Mouse (Mus musculus) neural tube, embryonic 11.5 days (tissue): Measurements from ENCODE around the gene Fam110c. TPM values are rescaled to one million over a fixed set of nuclear protein-coding genes. Genes with fewer than 3 reads are reported as not detected.

Source experiments
- ATAC-seq: fragments of 200-750 bp; cut with Nextera tagmentation; 2 replicates; pipeline ENCODE4 v1.8.0; 2017; ENCODE audit warnings: moderate number of reproducible peaks, mild to moderate bottlenecking, moderate TSS enrichment, moderate library complexity; ENCODE audit not compliant: insufficient read depth, low FRiP score, low TSS enrichment
- DNase-seq: peaks from one replicate; pipeline ENCODE4 v3.0.0-alpha.2; 2015; ENCODE audit warnings: low spot score
- H3K27ac ChIP-seq: fragments of 300-500 bp; sonication (generic); 2 replicates; pipeline ENCODE4 v1.5.1; 2014; ENCODE audit warnings: low read depth, mild to moderate bottlenecking, low read length
- H3K27me3 ChIP-seq: fragments of 300-500 bp; sonication (generic); 2 replicates; pipeline ENCODE4 v1.6.1; 2014; ENCODE audit warnings: mild to moderate bottlenecking, low read length, mixed read lengths; ENCODE audit not compliant: control insufficient read depth, insufficient read depth
- H3K36me3 ChIP-seq: fragments of 300-500 bp; sonication (generic); 2 replicates; pipeline ENCODE4 v1.6.1; 2014; ENCODE audit warnings: mild to moderate bottlenecking, low read length, moderate library complexity, mixed read lengths; ENCODE audit not compliant: control insufficient read depth, insufficient read depth
- H3K4me1 ChIP-seq: fragments of 300-500 bp; sonication (generic); 2 replicates; pipeline ENCODE4 v1.6.1; 2014; ENCODE audit warnings: low read length, mixed read lengths; ENCODE audit not compliant: control insufficient read depth, insufficient read depth
- H3K4me2 ChIP-seq: fragments of 300-500 bp; sonication (generic); 2 replicates; pipeline ENCODE4 v1.6.1; 2014; ENCODE audit warnings: low read depth, mild to moderate bottlenecking, moderate library complexity
- H3K4me3 ChIP-seq: fragments of 300-500 bp; sonication (generic); 2 replicates; pipeline ENCODE4 v1.5.1; 2014; ENCODE audit warnings: low read depth, low read length
- H3K9ac ChIP-seq: fragments of 300-500 bp; sonication (generic); 2 replicates; pipeline ENCODE4 v1.6.1; 2014; ENCODE audit warnings: mild to moderate bottlenecking, low read length
- H3K9me3 ChIP-seq: fragments of 300-500 bp; sonication (generic); 2 replicates; pipeline ENCODE4 v1.6.1; 2016; ENCODE audit warnings: low read length; ENCODE audit not compliant: control insufficient read depth
- WGBS: fragments of 180-500 bp; shearing (Covaris S2); extraction: QIAGEN DNeasy Blood & Tissue Kit; methylation state at CpG from one replicate; pipeline ENCODE4 v1.1.7; 2014; 5-methylcytosine and 5-hydroxymethylcytosine counted together
- polyA plus RNA-seq: library from polyadenylated mRNA; unstranded; fragments of >200 nt; fragmentation: Nextera tagmentation; extraction: Ambion mirVana; gene quantifications from 2 replicates; pipeline ENCODE4 v1.2.1, GENCODE M21; 2014

The Fam110c gene
- polyA plus RNA-seq, 1 experiment from 2014 or later, result 0.15 TPM

- Histone ChIP-seq H3K9ac (peak overlapping the region; percentile 6; the same call in 1 of the 2 replicates), H3K27ac (no peak overlapping the region), H3K36me3 (no peaks in the 10 kb centered on the region), H3K4me3 (peak overlapping the region; percentile 25), H3K4me1 (peaks cover 2% of the 10 kb centered on the region; the same call in 1 of the 2 replicates), H3K27me3 (peaks cover 32% of the 10 kb centered on the region), H3K9me3 (no peaks in the 10 kb centered on the region), H3K4me2 (peak overlapping the region; percentile 58)
- ATAC-seq, result peak; percentile 46; the same call in 1 of the 2 replicates
- 2% methylated on average over 24 of the region's 24 CpGs for WGBS
- peak; percentile 58 for DNase-seq
These were observed 1.3 kb downstream of the Fam110c start for GRCm38 (mm10) chr12:31074839-31075538.

- Histone ChIP-seq H3K9ac (no peak overlapping the region), H3K27ac (no peak overlapping the region), H3K9me3 (no peaks in the 10 kb centered on the region), H3K4me1 (peaks cover 2% of the 10 kb centered on the region; the same call in 1 of the 2 replicates), H3K27me3 (peaks cover 32% of the 10 kb centered on the region), H3K36me3 (no peaks in the 10 kb centered on the region), H3K4me3 (no peak overlapping the region), H3K4me2 (no peak overlapping the region)
- ATAC-seq (no peak), DNase-seq (no peak)
- 76% methylated on average over 7 of the region's 7 CpGs for WGBS
These were observed 3.4 kb downstream of the Fam110c start for GRCm38 (mm10) chr12:31077020-31077419.

- H3K9me3 ChIP-seq, result no peaks in the 10 kb centered on the region
These were observed 4.4 kb downstream of the Fam110c start for GRCm38 (mm10) chr12:31078030-31078429.

GRCm38 (mm10) chr12:31080352-31080751, 6.7 kb downstream of the Fam110c start:
- DNase-seq (no peak), ATAC-seq (no peak)
- no peaks in the 10 kb centered on the region for H3K4me1 ChIP-seq
- H3K4me2 ChIP-seq, result no peak overlapping the region
- H3K9me3 ChIP-seq, result no peaks in the 10 kb centered on the region
- no peak overlapping the region for H3K9ac ChIP-seq
- no peak overlapping the region for H3K4me3 ChIP-seq
- no peak overlapping the region for H3K27ac ChIP-seq
- WGBS, result 73% methylated on average over 6 of the region's 6 CpGs
- peaks cover 5% of the 10 kb centered on the region for H3K27me3 ChIP-seq
- H3K36me3 ChIP-seq, result no peaks in the 10 kb centered on the region

More at GRCm38 (mm10) chr12:31078030-31078429, 4.4 kb downstream of the Fam110c start:
- no peak overlapping the region for H3K4me2 ChIP-seq
- no peak overlapping the region for H3K4me3 ChIP-seq
- WGBS, result 52% methylated on average over 4 of the region's 4 CpGs
- no peaks in the 10 kb centered on the region for H3K36me3 ChIP-seq
- H3K27ac ChIP-seq, result no peak overlapping the region
- peaks cover 2% of the 10 kb centered on the region; the same call in 1 of the 2 replicates for H3K4me1 ChIP-seq
- ATAC-seq (no peak), DNase-seq (no peak)
- no peak overlapping the region for H3K9ac ChIP-seq
- H3K27me3 ChIP-seq, result peaks cover 24% of the 10 kb centered on the region

- H3K9me3 ChIP-seq, result no peaks in the 10 kb centered on the region
- WGBS, result 83% methylated on average over 6 of the region's 6 CpGs
- H3K36me3 ChIP-seq, result no peaks in the 10 kb centered on the region
- no peak for ATAC-seq
- no peak for DNase-seq
- no peak overlapping the region for H3K4me3 ChIP-seq
- no peaks in the 10 kb centered on the region for H3K4me1 ChIP-seq
- no peaks in the 10 kb centered on the region for H3K27me3 ChIP-seq
- no peak overlapping the region for H3K4me2 ChIP-seq
- H3K9ac ChIP-seq, result no peak overlapping the region
- H3K27ac ChIP-seq, result no peak overlapping the region
These were observed 7.4 kb downstream of the Fam110c start for GRCm38 (mm10) chr12:31080890-31081554.

GRCm38 (mm10) chr12:31083007-31083406, 9.3 kb downstream of the Fam110c start:
- 83% methylated on average over 4 of the region's 4 CpGs for WGBS
- H3K4me3 ChIP-seq, result no peak overlapping the region
- no peak overlapping the region for H3K27ac ChIP-seq
- H3K9me3 ChIP-seq, result no peaks in the 10 kb centered on the region
- no peak for ATAC-seq
- no peak overlapping the region for H3K4me2 ChIP-seq
- H3K36me3 ChIP-seq, result no peaks in the 10 kb centered on the region
- no peaks in the 10 kb centered on the region for H3K4me1 ChIP-seq
- no peaks in the 10 kb centered on the region for H3K27me3 ChIP-seq
- H3K9ac ChIP-seq, result no peak overlapping the region
- DNase-seq, result no peak

- ATAC-seq, result no peak
- Histone ChIP-seq H3K9me3 (no peaks in the 10 kb centered on the region), H3K9ac (no peak overlapping the region), H3K27me3 (no peaks in the 10 kb centered on the region), H3K4me3 (no peak overlapping the region), H3K36me3 (no peaks in the 10 kb centered on the region), H3K4me2 (no peak overlapping the region), H3K4me1 (no peaks in the 10 kb centered on the region), H3K27ac (no peak overlapping the region)
- WGBS, result 90% methylated on average over 4 of the region's 4 CpGs
- DNase-seq, result no peak
These were observed 9.7 kb downstream of the Fam110c start for GRCm38 (mm10) chr12:31083407-31083806.

GRCm38 (mm10) chr12:31087060-31087459, 13.4 kb downstream of the Fam110c start:
- WGBS, result 78% methylated on average over 4 of the region's 4 CpGs
- Histone ChIP-seq H3K4me2 (no peak overlapping the region), H3K36me3 (no peaks in the 10 kb centered on the region), H3K27ac (no peak overlapping the region), H3K4me3 (no peak overlapping the region), H3K27me3 (no peaks in the 10 kb centered on the region), H3K9ac (no peak overlapping the region), H3K9me3 (no peaks in the 10 kb centered on the region), H3K4me1 (no peaks in the 10 kb centered on the region)
- no peak for DNase-seq
- ATAC-seq, result no peak

GRCm38 (mm10) chr12:31090401-31090800, 16.7 kb downstream of the Fam110c start:
- Histone ChIP-seq H3K4me1 (no peaks in the 10 kb centered on the region), H3K27ac (no peak overlapping the region), H3K4me2 (no peak overlapping the region), H3K36me3 (no peaks in the 10 kb centered on the region), H3K9ac (no peak overlapping the region), H3K4me3 (no peak overlapping the region), H3K9me3 (no peaks in the 10 kb centered on the region), H3K27me3 (no peaks in the 10 kb centered on the region)
- DNase-seq, result no peak
- ATAC-seq, result no peak
- 38% methylated on average over 6 of the region's 6 CpGs for whole genome bisulfite sequencing
